Mouse (Mus musculus) B cell, adult 2 months (primary cell): ENCODE measurements at regions not wholly inside any gene's neighbourhood (a gene's known extent, or its start where the extent isn't known, plus 50 kb on each side); places are given as distances from the start of the nearest gene placed in this dataset.

Experiments used
- DNase-seq, 2 experiments: peaks; one replicate each; pipeline ENCODE4 v3.0.0; 2022

- DNase-seq = no peak
These were observed 383.2 kb upstream of the Slc30a5 start for GRCm38 (mm10) chr13:101216421-101216820.

- DNase-seq = no peak
These were observed 382.6 kb upstream of the Slc30a5 start for GRCm38 (mm10) chr13:101215792-101216221.

- DNase-seq = no peak
These were observed 382.0 kb upstream of the Slc30a5 start for GRCm38 (mm10) chr13:101215131-101215641.

- DNase-seq = no peak
These were observed 380.9 kb upstream of the Slc30a5 start for GRCm38 (mm10) chr13:101214094-101214493.

- DNase-seq = no peak
These were observed 380.1 kb upstream of the Slc30a5 start for GRCm38 (mm10) chr13:101213121-101213916.

- DNase-seq = no peak
These were observed 379.2 kb upstream of the Slc30a5 start for GRCm38 (mm10) chr13:101212341-101212895.

- no peak for DNase-seq
These were observed 375.6 kb upstream of the Slc30a5 start for GRCm38 (mm10) chr13:101208788-101209187.

GRCm38 (mm10) chr13:101203463-101203862 lies 370.2 kb upstream of the Slc30a5 start:
- DNase-seq = no peak

GRCm38 (mm10) chr13:101202565-101203313 lies 369.5 kb upstream of the Slc30a5 start:
- DNase-seq = no peak

- DNase-seq = no peak
These were observed 357.1 kb upstream of the Slc30a5 start for GRCm38 (mm10) chr13:101190249-101190830.

- no peak for DNase-seq
These were observed 349.2 kb upstream of the Slc30a5 start for GRCm38 (mm10) chr13:101182387-101182786.

- no peak for DNase-seq
These were observed 341.9 kb upstream of the Slc30a5 start for GRCm38 (mm10) chr13:101175017-101175689.

GRCm38 (mm10) chr13:101161768-101162167 lies 328.5 kb upstream of the Slc30a5 start:
- no peak for DNase-seq

- no peak for DNase-seq
These were observed 326.7 kb upstream of the Slc30a5 start for GRCm38 (mm10) chr13:101159878-101160277.

GRCm38 (mm10) chr13:101153760-101154159 lies 320.5 kb upstream of the Slc30a5 start:
- DNase-seq = no peak

GRCm38 (mm10) chr13:101142761-101143160 lies 309.5 kb upstream of the Slc30a5 start:
- DNase-seq = no peak

GRCm38 (mm10) chr13:101142104-101142735 lies 309.0 kb upstream of the Slc30a5 start:
- DNase-seq = no peak

- DNase-seq = no peak
These were observed 296.2 kb upstream of the Slc30a5 start for GRCm38 (mm10) chr13:101129466-101129865.

GRCm38 (mm10) chr13:101127808-101128207 lies 294.6 kb upstream of the Slc30a5 start:
- DNase-seq = no peak

GRCm38 (mm10) chr13:101127262-101127661 lies 294.0 kb upstream of the Slc30a5 start:
- DNase-seq = no peak

- no peak for DNase-seq
These were observed 284.1 kb upstream of the Slc30a5 start for GRCm38 (mm10) chr13:101117311-101117710.

- DNase-seq = no peak
These were observed 282.1 kb upstream of the Slc30a5 start for GRCm38 (mm10) chr13:101115296-101115695.
